Mouse (Mus musculus) lung, embryonic 16.5 days (tissue): ENCODE measurements around the gene Gpr37l1. TPM values are rescaled to one million over a fixed set of nuclear protein-coding genes. Genes with fewer than 3 reads are reported as not detected.
"Not testable (repeated sequence)": the region's sequence is repeated elsewhere in the genome, so short reads cannot be mapped to it uniquely, and the experiment has no call there.

Experiments used
- ATAC-seq: fragments of 200-750 bp; cut with Nextera tagmentation; 2 replicates; pipeline ENCODE4 v1.8.0; 2017; ENCODE audit warnings: low read depth, mild to moderate bottlenecking, moderate library complexity
- H3K27ac ChIP-seq: fragments of 300-500 bp; sonication (generic); 2 replicates; pipeline ENCODE4 v1.5.1; 2014; ENCODE audit warnings: mild to moderate bottlenecking, control low read depth, low read length
- H3K27me3 ChIP-seq: fragments of 300-500 bp; sonication (generic); 2 replicates; pipeline ENCODE4 v1.6.1; 2014; ENCODE audit warnings: low read depth, low read length, mixed read lengths; ENCODE audit not compliant: control insufficient read depth, insufficient read depth
- H3K36me3 ChIP-seq: fragments of 300-500 bp; sonication (generic); 2 replicates; pipeline ENCODE4 v1.6.1; 2014; ENCODE audit warnings: low read length; ENCODE audit not compliant: control insufficient read depth, insufficient read depth
- H3K4me1 ChIP-seq: fragments of 300-500 bp; sonication (generic); replicated peaks from 2 replicates; pipeline ENCODE4 v1.6.1; 2014; ENCODE audit warnings: low read length, mixed read lengths; ENCODE audit not compliant: control insufficient read depth, insufficient read depth
- H3K4me2 ChIP-seq: fragments of 300-500 bp; sonication (generic); 2 replicates; pipeline ENCODE4 v1.6.1; 2014; ENCODE audit warnings: low read depth, low read length, control low read depth
- H3K4me3 ChIP-seq: fragments of 300-500 bp; sonication (generic); 2 replicates; pipeline ENCODE4 v1.5.1; 2014; ENCODE audit warnings: mild to moderate bottlenecking, low read length, control low read depth
- H3K9ac ChIP-seq: fragments of 300-500 bp; sonication (generic); 2 replicates; pipeline ENCODE4 v1.6.1; 2014; ENCODE audit warnings: low read length, control low read depth
- H3K9me3 ChIP-seq: fragments of 300-500 bp; sonication (generic); 2 replicates; pipeline ENCODE4 v1.6.1; 2016; ENCODE audit warnings: low read length; ENCODE audit not compliant: control insufficient read depth
- WGBS: fragments of 180-500 bp; shearing (Covaris S2); extraction: QIAGEN DNeasy Blood & Tissue Kit; methylation state at CpG from one replicate; pipeline ENCODE4 v1.1.7; 2014; 5-methylcytosine and 5-hydroxymethylcytosine counted together
- polyA plus RNA-seq: library from polyadenylated mRNA; unstranded; fragments of >200 nt; fragmentation: Nextera tagmentation; extraction: Ambion mirVana; gene quantifications from 2 replicates; pipeline ENCODE4 v1.2.1, GENCODE M21; 2015

Gpr37l1 gene
- polyA plus RNA-seq, 1 experiment from 2014 or later, result not detected

DNA sequence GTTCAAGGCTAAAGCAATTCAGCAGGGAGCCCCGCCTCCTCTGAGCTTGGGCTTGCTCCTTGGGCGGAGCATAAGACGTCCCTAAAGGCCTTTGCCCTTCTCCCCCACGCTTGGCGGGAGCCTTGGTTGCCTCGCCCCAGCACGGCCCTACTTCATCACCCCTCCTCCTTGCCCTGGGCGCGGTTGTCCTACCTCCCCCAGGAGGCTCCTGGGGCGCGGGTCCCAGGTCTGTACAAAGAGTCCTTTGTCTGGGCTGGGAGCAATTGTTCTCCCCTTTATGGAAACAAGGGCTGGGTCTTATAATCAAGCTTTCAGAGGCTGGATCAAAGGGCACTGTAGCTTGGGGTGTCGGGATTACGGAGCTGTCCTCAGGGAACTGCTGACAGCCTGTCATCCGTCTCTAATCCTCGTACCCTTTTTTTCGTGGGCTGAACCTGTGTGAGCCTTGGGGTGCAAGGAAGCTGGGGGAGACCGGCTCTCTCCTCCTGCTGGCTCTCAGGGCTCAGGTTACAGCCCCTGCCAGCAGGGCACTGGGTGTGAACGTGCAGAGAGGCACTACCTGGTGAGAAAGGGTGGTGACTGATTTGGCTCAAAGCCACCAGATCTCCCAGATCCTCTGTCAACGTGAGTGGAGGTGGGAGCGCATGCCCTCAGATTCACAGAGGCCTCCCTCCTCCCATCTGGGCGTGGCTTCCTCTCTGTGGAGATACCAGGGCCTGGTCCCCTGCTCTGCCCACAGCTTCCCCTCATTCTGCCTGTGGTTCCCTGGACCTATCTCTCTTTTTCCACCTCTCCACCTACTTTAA is 31.7 kb upstream of the Gpr37l1 start:
- H3K36me3 ChIP-seq, result no peaks in the 10 kb centered on the region
- H3K27ac ChIP-seq, result peak overlapping the region; percentile 93
- H3K9ac ChIP-seq, result peak overlapping the region; percentile 56
- ATAC-seq, result peak; percentile 89
- no peaks in the 10 kb centered on the region for H3K9me3 ChIP-seq
- 7% methylated on average over 21 of the region's 21 CpGs for WGBS
- peak overlapping the region; percentile 46 for H3K4me2 ChIP-seq
- peaks cover 5% of the 10 kb centered on the region; the same call in 1 of the 2 replicates for H3K4me1 ChIP-seq
- 0 out of 2 replicates have a peak overlapping the region, but pooled peaks have one; percentile 10 for H3K4me3 ChIP-seq
- no peaks in the 10 kb centered on the region for H3K27me3 ChIP-seq

GRCm38 (mm10) chr1:135198412-135198811 is 30.9 kb upstream of the Gpr37l1 start:
- H3K9ac ChIP-seq, result peak overlapping the region; percentile 56
- peaks cover 5% of the 10 kb centered on the region; the same call in 1 of the 2 replicates for H3K4me1 ChIP-seq
- peak overlapping the region; percentile 46 for H3K4me2 ChIP-seq
- H3K9me3 ChIP-seq, result no peaks in the 10 kb centered on the region
- WGBS, result 49% methylated on average over 5 of the region's 5 CpGs
- ATAC-seq, result no peak
- no peaks in the 10 kb centered on the region for H3K36me3 ChIP-seq
- H3K27ac ChIP-seq, result peak overlapping the region; percentile 93
- H3K4me3 ChIP-seq, result no peak overlapping the region
- H3K27me3 ChIP-seq, result no peaks in the 10 kb centered on the region

DNA sequence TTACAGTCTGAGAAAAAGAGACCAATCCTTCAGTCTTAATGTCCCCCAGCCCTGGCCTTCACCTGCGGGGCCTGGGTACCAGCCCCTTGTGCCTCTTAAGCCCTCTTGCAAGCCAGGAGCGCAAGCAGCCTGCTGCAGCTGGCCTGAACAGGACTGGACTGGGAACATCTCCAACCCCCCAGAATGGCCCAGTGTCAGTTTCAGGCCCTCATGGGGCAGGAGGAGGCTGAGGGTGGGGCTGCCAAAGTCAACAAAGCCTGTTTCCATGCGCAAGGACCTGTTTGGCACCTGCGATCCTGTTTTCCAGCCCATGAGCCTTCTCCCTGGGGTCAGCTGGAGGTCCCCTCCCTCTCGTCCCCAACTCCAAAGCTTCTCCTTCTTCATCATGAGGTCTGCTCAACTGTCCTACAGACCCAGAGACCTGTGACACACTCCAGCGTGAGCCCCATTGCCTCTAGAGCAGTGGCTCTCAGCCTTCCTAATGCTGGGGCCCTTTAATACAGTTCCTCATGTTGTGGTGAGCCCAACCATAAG is 28.5 kb upstream of the Gpr37l1 start:
- peaks cover 5% of the 10 kb centered on the region; the same call in 1 of the 2 replicates for H3K4me1 ChIP-seq
- no peak overlapping the region for H3K4me3 ChIP-seq
- H3K36me3 ChIP-seq, result no peaks in the 10 kb centered on the region
- WGBS, result 62% methylated on average over 6 of the region's 6 CpGs
- ATAC-seq, result no peak
- no peak overlapping the region for H3K27ac ChIP-seq
- no peaks in the 10 kb centered on the region for H3K9me3 ChIP-seq
- no peak overlapping the region for H3K9ac ChIP-seq
- no peaks in the 10 kb centered on the region for H3K27me3 ChIP-seq
- no peak overlapping the region for H3K4me2 ChIP-seq

DNA sequence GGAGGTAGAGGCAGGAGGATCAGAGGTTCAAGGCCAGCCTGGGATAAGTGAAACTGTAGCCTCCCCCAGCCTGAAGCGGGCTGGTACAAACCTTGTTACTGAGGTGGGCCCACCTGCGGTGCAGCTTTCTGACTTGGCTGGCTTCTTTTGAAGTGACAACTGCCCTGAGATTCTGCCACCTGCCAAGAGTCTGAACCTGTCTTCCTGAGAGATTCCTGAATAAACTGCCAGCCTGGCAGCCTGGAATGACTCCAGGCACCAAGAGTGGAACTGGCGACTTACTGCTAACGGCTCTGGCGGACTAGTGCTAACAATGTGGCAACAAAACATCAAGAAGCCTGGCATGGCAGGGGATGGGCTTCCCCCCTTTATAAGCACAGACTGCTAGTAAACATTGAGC is 26.9 kb upstream of the Gpr37l1 start:
- not testable (repeated sequence) for H3K9me3 ChIP-seq, H3K9ac ChIP-seq, H3K4me1 ChIP-seq, H3K27ac ChIP-seq, H3K36me3 ChIP-seq, ATAC-seq, H3K27me3 ChIP-seq, H3K4me3 ChIP-seq, H3K4me2 ChIP-seq
- WGBS, result 72% methylated on average over 5 of the region's 5 CpGs

- Histone ChIP-seq H3K4me3 (no peak overlapping the region), H3K36me3 (no peaks in the 10 kb centered on the region), H3K27me3 (no peaks in the 10 kb centered on the region), H3K27ac (no peak overlapping the region), H3K9ac (no peak overlapping the region), H3K9me3 (no peaks in the 10 kb centered on the region), H3K4me2 (no peak overlapping the region), H3K4me1 (no peaks in the 10 kb centered on the region)
- ATAC-seq, result no peak
- WGBS, result 84% methylated on average over 4 of the region's 4 CpGs
Measured at GRCm38 (mm10) chr1:135189186-135189585, 21.7 kb upstream of the Gpr37l1 start.

DNA sequence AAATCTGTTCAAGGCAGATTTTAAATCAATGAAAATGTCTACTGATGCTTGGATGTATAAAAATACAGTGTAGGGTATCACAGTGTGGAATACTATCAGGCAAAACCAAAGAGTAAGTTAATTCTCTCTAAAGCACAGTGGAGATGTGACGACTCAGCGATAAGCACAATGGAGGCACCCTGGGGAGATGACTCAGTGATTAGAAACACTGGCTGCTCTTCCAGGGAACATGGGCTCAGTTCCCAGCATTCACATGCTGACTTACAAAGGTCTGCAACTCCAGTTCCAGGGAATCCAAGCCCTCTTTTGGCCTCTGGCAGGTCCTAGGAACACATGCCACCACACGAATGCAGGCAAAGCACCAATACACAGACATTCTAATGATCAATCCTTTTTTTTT is 20.7 kb upstream of the Gpr37l1 start:
- H3K9ac ChIP-seq, result no peak overlapping the region
- no peaks in the 10 kb centered on the region for H3K4me1 ChIP-seq
- H3K9me3 ChIP-seq, result no peaks in the 10 kb centered on the region
- no peak overlapping the region for H3K27ac ChIP-seq
- 34% methylated on average over 3 of the region's 3 CpGs for WGBS
- no peak for ATAC-seq
- H3K4me3 ChIP-seq, result no peak overlapping the region
- no peak overlapping the region for H3K4me2 ChIP-seq
- no peaks in the 10 kb centered on the region for H3K36me3 ChIP-seq
- no peaks in the 10 kb centered on the region for H3K27me3 ChIP-seq

- not testable (repeated sequence) for H3K36me3 ChIP-seq, H3K27ac ChIP-seq, H3K4me3 ChIP-seq, H3K9ac ChIP-seq, H3K27me3 ChIP-seq, H3K4me1 ChIP-seq, H3K9me3 ChIP-seq, ATAC-seq, H3K4me2 ChIP-seq
- WGBS, result 26% methylated on average over 2 of the region's 2 CpGs
Measured at GRCm38 (mm10) chr1:135187016-135187415, 19.5 kb upstream of the Gpr37l1 start.

DNA sequence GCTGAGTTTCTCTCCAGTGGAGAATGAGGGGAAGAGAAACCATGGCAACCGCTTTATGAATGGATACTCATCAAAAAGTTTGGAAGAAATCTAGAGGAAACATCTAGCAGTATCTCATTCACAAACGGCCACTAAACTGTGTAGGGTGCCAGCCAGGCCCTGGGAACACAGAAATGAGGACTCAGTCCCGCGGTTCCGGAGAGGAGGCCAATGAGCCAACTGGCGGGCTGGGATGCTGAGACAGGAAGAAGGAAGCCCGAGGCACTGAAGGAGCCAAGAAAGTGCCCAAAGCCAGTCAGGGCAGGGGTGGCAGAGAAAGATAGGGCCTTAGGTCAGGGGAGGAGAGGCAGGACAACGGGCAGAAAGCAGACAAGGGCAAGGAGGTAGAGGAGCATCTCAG is 18.9 kb upstream of the Gpr37l1 start:
- Histone ChIP-seq H3K27ac (no peak overlapping the region), H3K9ac (no peak overlapping the region), H3K4me3 (no peak overlapping the region), H3K36me3 (no peaks in the 10 kb centered on the region), H3K27me3 (no peaks in the 10 kb centered on the region), H3K9me3 (no peaks in the 10 kb centered on the region), H3K4me1 (no peaks in the 10 kb centered on the region), H3K4me2 (no peak overlapping the region)
- 38% methylated on average over 8 of the region's 8 CpGs for WGBS
- ATAC-seq, result no peak

DNA sequence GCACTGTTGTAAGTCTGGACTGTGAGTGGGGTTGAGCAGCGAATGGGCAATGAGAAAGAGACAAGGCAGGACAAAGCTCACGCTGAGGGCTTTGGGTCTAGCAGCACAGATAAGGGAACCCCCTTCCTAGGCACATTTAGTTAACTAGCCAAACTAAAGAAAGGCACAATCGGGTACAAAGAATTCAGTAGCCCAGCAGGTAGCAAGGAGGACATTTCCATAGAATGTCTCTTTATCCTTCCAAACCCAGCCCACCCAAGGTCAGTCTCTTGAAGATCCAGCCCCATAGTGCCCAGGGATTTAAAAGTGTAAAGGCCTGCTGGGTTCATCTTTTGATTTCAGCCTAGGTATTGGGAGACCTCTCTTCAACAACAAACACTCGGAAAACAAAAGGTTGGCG is 18.5 kb upstream of the Gpr37l1 start:
- no peak for ATAC-seq
- Histone ChIP-seq H3K9ac (no peak overlapping the region), H3K4me1 (no peaks in the 10 kb centered on the region), H3K4me3 (no peak overlapping the region), H3K9me3 (no peaks in the 10 kb centered on the region), H3K36me3 (no peaks in the 10 kb centered on the region), H3K4me2 (no peak overlapping the region), H3K27ac (no peak overlapping the region), H3K27me3 (no peaks in the 10 kb centered on the region)
- WGBS, result 55% methylated on average over 5 of the region's 5 CpGs
